Mouse (Mus musculus) heart, embryonic 16.5 days (tissue): ENCODE results near the gene Stmnd1. TPM values are rescaled to one million over a fixed set of nuclear protein-coding genes. Genes with fewer than 3 reads are reported as not detected.
A peak's percentile ranks its signal among the peaks of the same experiment; 100 is the strongest.

Source experiments
- ATAC-seq: fragments of 200-750 bp; cut with Nextera tagmentation; replicated peaks from 2 replicates; pipeline ENCODE4 v1.8.0; 2017; ENCODE audit warnings: moderate number of reproducible peaks; ENCODE audit not compliant: insufficient read depth, low FRiP score; ENCODE audit errors: extremely low read depth
- H3K27ac ChIP-seq: fragments of 300-500 bp; sonication (generic); 2 replicates; pipeline ENCODE4 v1.5.1; 2014; ENCODE audit warnings: mild to moderate bottlenecking, low read length, control low read depth, moderate library complexity
- H3K27me3 ChIP-seq: fragments of 300-500 bp; sonication (generic); 2 replicates; pipeline ENCODE4 v1.6.1; 2014; ENCODE audit warnings: low read length, mixed read lengths; ENCODE audit not compliant: control insufficient read depth, insufficient read depth
- H3K36me3 ChIP-seq: fragments of 300-500 bp; sonication (generic); 2 replicates; pipeline ENCODE4 v1.6.1; 2014; ENCODE audit not compliant: control insufficient read depth, insufficient read depth
- H3K4me1 ChIP-seq: fragments of 300-500 bp; sonication (generic); 2 replicates; pipeline ENCODE4 v1.6.1; 2014; ENCODE audit warnings: low read length, mixed read lengths; ENCODE audit not compliant: control insufficient read depth, insufficient read depth
- H3K4me2 ChIP-seq: fragments of 300-500 bp; sonication (generic); 2 replicates; pipeline ENCODE4 v1.6.1; 2014; ENCODE audit warnings: low read depth, mild to moderate bottlenecking, control low read depth, low read length
- H3K4me3 ChIP-seq: fragments of 300-500 bp; sonication (generic); 2 replicates; pipeline ENCODE4 v1.5.1; 2014; ENCODE audit warnings: mild to moderate bottlenecking, control low read depth, low read length
- H3K9ac ChIP-seq: fragments of 300-500 bp; sonication (generic); 2 replicates; pipeline ENCODE4 v1.6.1; 2014; ENCODE audit warnings: low read length, control low read depth
- H3K9me3 ChIP-seq: fragments of 300-500 bp; sonication (generic); replicated peaks from 2 replicates; pipeline ENCODE4 v1.6.1; 2016; ENCODE audit warnings: low read length; ENCODE audit not compliant: control insufficient read depth
- WGBS: fragments of 180-500 bp; shearing (Covaris S2); extraction: QIAGEN DNeasy Blood & Tissue Kit; methylation state at CpG from one replicate; pipeline ENCODE4 v1.1.7; 2014; 5-methylcytosine and 5-hydroxymethylcytosine counted together
- polyA plus RNA-seq: library from polyadenylated mRNA; unstranded; fragments of >200 nt; fragmentation: Nextera tagmentation; extraction: Ambion mirVana; gene quantifications from 2 replicates; pipeline ENCODE4 v1.2.1, GENCODE M21; 2015

Gene Stmnd1
- polyA plus RNA-seq, 1 experiment from 2014 or later, result 0.54 TPM

GRCm38 (mm10) chr13:46253753-46254152 is 19.8 kb upstream of the Stmnd1 start:
- no peaks in the 10 kb centered on the region for H3K9me3 ChIP-seq
- H3K36me3 ChIP-seq, result no peaks in the 10 kb centered on the region
- H3K4me2 ChIP-seq, result no peak overlapping the region
- no peak for ATAC-seq
- no peak overlapping the region for H3K4me3 ChIP-seq
- no peaks in the 10 kb centered on the region for H3K27me3 ChIP-seq
- H3K27ac ChIP-seq, result no peak overlapping the region
- WGBS, result 58% methylated on average over 3 of the region's 3 CpGs
- peaks cover 3% of the 10 kb centered on the region for H3K4me1 ChIP-seq
- no peak overlapping the region for H3K9ac ChIP-seq

- Histone ChIP-seq H3K4me3 (no peak overlapping the region), H3K9me3 (no peaks in the 10 kb centered on the region), H3K9ac (no peak overlapping the region), H3K27me3 (no peaks in the 10 kb centered on the region), H3K4me1 (peaks cover 3% of the 10 kb centered on the region), H3K27ac (no peak overlapping the region), H3K4me2 (no peak overlapping the region), H3K36me3 (no peaks in the 10 kb centered on the region)
- WGBS, result 90% methylated on average over 5 of the region's 5 CpGs
- no peak for ATAC-seq
Measured at GRCm38 (mm10) chr13:46254171-46254570, 19.4 kb upstream of the Stmnd1 start.

GRCm38 (mm10) chr13:46255616-46256015 is 17.9 kb upstream of the Stmnd1 start:
- no peak for ATAC-seq
- peaks cover 3% of the 10 kb centered on the region for H3K4me1 ChIP-seq
- no peaks in the 10 kb centered on the region for H3K27me3 ChIP-seq
- H3K4me3 ChIP-seq, result no peak overlapping the region
- no peaks in the 10 kb centered on the region for H3K9me3 ChIP-seq
- WGBS, result 47% methylated on average over 6 of the region's 6 CpGs
- H3K27ac ChIP-seq, result no peak overlapping the region
- no peaks in the 10 kb centered on the region for H3K36me3 ChIP-seq
- H3K4me2 ChIP-seq, result no peak overlapping the region
- no peak overlapping the region for H3K9ac ChIP-seq

GRCm38 (mm10) chr13:46257847-46258246 is 15.7 kb upstream of the Stmnd1 start:
- no peak overlapping the region for H3K4me3 ChIP-seq
- H3K9ac ChIP-seq, result no peak overlapping the region
- no peaks in the 10 kb centered on the region for H3K36me3 ChIP-seq
- no peak for ATAC-seq
- no peak overlapping the region for H3K27ac ChIP-seq
- peaks cover 3% of the 10 kb centered on the region for H3K4me1 ChIP-seq
- H3K27me3 ChIP-seq, result no peaks in the 10 kb centered on the region
- no peaks in the 10 kb centered on the region for H3K9me3 ChIP-seq
- 4% methylated on average over 4 of the region's 4 CpGs for WGBS
- H3K4me2 ChIP-seq, result no peak overlapping the region

- 55% methylated on average over 4 of the region's 4 CpGs for WGBS
- Histone ChIP-seq H3K36me3 (no peaks in the 10 kb centered on the region), H3K4me3 (no peak overlapping the region), H3K4me2 (no peak overlapping the region), H3K9me3 (no peaks in the 10 kb centered on the region), H3K27me3 (no peaks in the 10 kb centered on the region), H3K9ac (no peak overlapping the region), H3K27ac (no peak overlapping the region), H3K4me1 (peaks cover 3% of the 10 kb centered on the region)
- ATAC-seq, result no peak
Measured at GRCm38 (mm10) chr13:46259526-46259925, 14.0 kb upstream of the Stmnd1 start.

GRCm38 (mm10) chr13:46261244-46261643 is 12.3 kb upstream of the Stmnd1 start:
- H3K27ac ChIP-seq, result no peak overlapping the region
- no peak overlapping the region for H3K4me2 ChIP-seq
- no peaks in the 10 kb centered on the region for H3K27me3 ChIP-seq
- ATAC-seq, result no peak
- WGBS, result 68% methylated on average over 3 of the region's 3 CpGs
- H3K4me1 ChIP-seq, result no peaks in the 10 kb centered on the region
- H3K36me3 ChIP-seq, result no peaks in the 10 kb centered on the region
- no peak overlapping the region for H3K9ac ChIP-seq
- no peak overlapping the region for H3K4me3 ChIP-seq
- H3K9me3 ChIP-seq, result no peaks in the 10 kb centered on the region

GRCm38 (mm10) chr13:46267783-46268182 is 5.7 kb upstream of the Stmnd1 start:
- ATAC-seq, result no peak
- Histone ChIP-seq H3K36me3 (no peaks in the 10 kb centered on the region), H3K27ac (no peak overlapping the region), H3K4me3 (no peak overlapping the region), H3K9ac (no peak overlapping the region), H3K4me2 (no peak overlapping the region), H3K27me3 (no peaks in the 10 kb centered on the region), H3K4me1 (peaks cover 8% of the 10 kb centered on the region), H3K9me3 (no peaks in the 10 kb centered on the region)

GRCm38 (mm10) chr13:46268341-46268740 is 5.2 kb upstream of the Stmnd1 start:
- peak; percentile 58 for ATAC-seq
- Histone ChIP-seq H3K9ac (no peak overlapping the region), H3K27me3 (no peaks in the 10 kb centered on the region), H3K4me2 (no peak overlapping the region), H3K4me1 (peaks cover 9% of the 10 kb centered on the region), H3K4me3 (no peak overlapping the region), H3K9me3 (no peaks in the 10 kb centered on the region), H3K36me3 (no peaks in the 10 kb centered on the region), H3K27ac (no peak overlapping the region)
- WGBS, result 42% methylated on average over 3 of the region's 3 CpGs

- Histone ChIP-seq H3K9me3 (no peaks in the 10 kb centered on the region), H3K27me3 (no peaks in the 10 kb centered on the region), H3K27ac (no peak overlapping the region; the same call in 1 of the 2 replicates), H3K4me2 (no peak overlapping the region), H3K4me1 (peaks cover 9% of the 10 kb centered on the region), H3K4me3 (no peak overlapping the region), H3K36me3 (no peaks in the 10 kb centered on the region), H3K9ac (no peak overlapping the region)
- ATAC-seq, result no peak
- WGBS, result 45% methylated on average over 7 of the region's 7 CpGs
Measured at GRCm38 (mm10) chr13:46268815-46269445, 4.6 kb upstream of the Stmnd1 start.
